Mouse (Mus musculus) regulatory T cell (primary cell): Measurements from ENCODE around the gene AK157302.
"Not testable (repeated sequence)": the region's sequence is repeated elsewhere in the genome, so short reads cannot be mapped to it uniquely, and the experiment has no call there.

Source experiments
- in situ Hi-C: fragments of 300-600 bp; cut with MboI, MseI; formaldehyde crosslinking; loops from one replicate; pipeline ENCODE4 v1.15.1; 2025; ENCODE audit warnings: high pct_unique_total_duplicates

Gene AK157302

DNA sequence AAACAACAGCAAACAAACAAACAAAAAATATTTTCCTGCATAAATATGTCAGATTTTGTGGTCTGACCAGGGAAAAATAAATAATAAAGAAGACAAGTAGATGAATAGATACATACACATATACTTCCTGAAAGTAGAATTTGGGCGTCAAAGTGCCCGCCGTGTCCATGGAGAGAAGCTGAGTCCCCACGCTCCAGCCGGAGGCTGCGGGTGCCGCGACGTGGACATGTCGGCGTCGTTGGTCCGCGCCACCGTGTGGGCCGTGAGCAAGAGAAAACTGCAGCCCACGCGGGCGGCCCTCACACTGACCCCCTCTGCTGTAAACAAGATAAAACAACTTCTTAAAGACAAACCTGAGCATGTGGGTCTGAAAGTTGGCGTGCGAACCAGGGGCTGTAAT is at the start of gene AK157302:
Gene AK157302 (plus strand): TSS at position 144 of the 400 bp plus-strand sequence.
- in situ Hi-C loops = no loop called here

DNA sequence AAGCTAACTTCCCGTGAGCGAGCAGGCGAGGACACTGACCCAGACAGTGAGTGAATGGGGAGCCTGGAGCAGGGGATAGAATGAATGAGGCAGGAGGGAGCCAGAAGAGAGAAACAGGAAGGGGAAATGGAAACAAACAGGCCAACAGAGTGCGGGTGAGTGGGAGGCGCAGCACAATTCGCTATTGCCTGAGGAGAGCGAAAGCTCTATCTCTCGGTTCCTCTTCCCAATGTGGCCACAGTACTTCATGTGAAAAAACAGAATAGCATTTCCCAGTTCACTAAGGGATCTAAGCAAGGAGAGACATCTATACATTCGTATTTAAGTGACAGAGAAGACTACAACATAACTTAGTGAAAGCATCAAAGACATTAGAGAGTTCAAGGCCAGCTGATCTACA is 48.2 kb upstream of the AK157302 start:
- in situ Hi-C loops = loop anchor here (5.0 kb wide), 1 partner anchor 44 kb away; the partner anchor contains the start of gene Zkscan3

DNA sequence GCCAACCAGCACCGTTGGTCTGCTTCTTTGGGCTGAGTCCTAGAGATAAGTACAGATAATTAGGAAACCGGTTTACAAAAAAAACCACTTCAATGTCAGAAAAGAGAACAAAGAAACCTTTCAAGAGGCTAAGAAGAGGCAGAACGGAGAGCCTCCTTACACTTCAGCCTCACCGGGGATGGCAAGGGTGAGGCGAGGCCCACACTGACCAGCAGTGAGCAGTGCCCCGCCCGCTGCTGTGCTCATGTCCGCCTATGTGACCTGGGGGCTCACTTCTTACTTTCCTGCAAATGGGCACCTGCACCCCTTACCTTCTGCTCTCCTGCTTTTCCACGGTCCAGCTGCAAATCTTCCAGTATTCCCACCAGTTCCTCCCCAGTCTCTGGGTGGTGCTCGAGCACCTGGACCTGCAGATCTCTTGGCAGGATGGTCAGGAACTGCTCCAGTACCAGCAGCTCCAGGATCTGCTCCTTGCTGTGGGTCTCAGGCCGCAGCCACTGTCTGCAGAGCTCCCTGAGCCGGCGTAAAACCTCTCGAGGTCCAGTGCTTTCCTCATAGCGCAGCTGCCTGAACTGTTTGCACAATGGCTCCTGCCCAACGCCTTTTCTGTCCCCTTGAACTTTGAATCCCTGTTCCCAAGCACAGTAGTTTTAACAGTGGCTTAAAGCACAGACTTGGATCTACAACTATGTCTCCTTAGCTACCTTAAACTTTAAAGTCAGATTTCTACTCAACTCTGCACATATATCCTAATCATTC is 47.0 kb upstream of the AK157302 start:
- in situ Hi-C loops = loop anchor here (5.0 kb wide), 1 partner anchor 46 kb away; the partner anchor contains the start of gene Zkscan3

DNA sequence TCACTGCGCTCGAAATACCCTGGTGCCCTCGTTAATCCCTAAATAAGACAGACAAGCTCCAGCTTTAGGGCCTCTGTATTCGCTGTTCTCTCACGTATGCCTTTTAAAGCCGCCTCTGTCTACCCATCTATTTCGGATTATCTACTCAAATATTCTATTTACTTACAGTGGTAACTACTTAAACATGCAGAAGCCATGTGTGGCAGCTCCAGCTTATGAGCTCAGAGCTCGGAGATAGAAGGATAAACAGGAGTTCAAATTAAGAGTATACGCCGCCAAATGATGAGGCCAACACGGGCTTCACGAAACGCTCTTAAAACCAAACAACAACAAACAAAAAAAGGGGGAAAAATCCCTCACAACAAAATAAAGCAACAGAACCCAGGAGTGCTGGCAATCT is 42.0 kb upstream of the AK157302 start:
- in situ Hi-C loops = no loop called here

DNA sequence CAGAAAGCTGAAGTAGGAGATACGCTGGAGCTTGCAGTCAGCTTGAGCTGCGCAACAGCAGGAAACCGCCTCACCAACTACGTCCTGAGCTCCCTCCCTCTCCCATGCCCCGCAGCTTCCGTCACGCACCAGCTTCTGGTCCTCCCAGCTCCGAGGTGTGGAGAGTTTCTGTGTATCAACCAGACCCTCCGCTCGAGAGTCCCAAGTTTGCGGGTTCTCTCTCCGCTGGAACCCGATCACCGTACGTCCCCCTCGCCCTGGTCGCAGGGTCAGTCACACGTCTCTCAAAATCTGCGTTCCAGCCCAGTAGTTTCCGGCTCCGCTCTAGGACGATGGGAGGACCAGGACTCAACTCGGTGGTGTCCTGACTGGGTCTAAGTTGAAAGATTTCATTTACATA is 41.6 kb upstream of the AK157302 start, which contains the start of gene Zscan26:
Gene Zscan26 (minus strand): TSS at position 282 of the 400 bp plus-strand sequence.
- in situ Hi-C loops = no loop called here

DNA sequence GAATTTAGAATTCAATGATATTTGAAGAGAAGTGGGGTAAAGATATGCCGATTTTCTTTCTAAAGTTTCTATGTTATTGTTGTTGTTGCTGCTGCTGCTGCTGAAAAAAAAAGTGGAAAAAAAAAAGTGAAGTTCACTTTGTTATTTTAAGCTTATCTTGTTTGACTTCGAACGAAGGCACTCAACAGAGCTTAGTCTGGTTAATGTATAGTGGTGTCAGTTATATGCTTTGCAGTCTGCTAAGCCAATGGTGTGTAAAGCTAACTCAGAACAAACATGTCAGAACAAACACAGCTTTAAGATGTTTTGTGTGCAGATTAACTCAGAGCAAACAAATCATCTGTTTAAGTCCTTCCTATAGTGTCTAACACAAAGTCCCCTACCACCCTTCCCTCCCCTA is 40.9 kb upstream of the AK157302 start:
- in situ Hi-C loops = no loop called here

DNA sequence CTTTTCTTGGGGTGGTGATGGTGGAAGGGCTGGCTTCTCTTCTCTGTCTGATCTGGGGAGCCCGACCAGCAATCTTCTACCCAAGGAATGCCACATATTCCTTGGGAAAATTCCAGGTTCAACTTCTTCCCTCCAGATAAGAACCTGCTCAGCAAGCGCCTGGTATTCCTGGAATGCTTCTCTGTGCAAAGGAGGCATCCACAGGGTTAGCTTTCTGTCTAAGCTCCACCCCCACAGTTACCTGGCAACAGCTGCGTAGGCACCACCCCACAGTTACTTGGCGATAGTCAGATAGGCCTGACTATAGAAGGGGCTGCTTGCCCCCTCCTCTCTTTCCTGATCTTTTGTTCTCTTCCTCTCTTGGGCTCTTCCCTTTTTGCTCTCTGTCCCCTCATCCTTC is 38.7 kb upstream of the AK157302 start:
- in situ Hi-C loops = no loop called here

DNA sequence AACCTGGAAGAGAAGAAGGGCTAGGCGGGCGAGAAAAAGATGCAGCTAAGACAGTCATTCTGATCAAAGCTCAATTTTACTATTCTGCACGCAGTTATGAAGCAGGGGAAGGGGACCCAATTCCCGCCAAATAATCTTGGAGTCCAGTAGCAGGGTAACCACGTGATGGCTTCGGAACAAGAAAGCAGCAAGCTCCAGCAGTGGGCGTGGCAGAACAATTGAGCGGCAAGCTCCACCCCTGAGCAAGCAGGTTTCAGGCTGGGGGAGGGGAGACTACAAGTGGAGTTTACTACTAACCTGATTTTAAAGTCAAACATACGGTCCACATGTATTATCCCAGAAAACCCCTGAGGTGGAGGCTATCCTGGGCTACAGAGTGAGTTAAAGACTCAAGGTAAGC is 32.5 kb upstream of the AK157302 start:
- in situ Hi-C loops = not testable (repeated sequence)

DNA sequence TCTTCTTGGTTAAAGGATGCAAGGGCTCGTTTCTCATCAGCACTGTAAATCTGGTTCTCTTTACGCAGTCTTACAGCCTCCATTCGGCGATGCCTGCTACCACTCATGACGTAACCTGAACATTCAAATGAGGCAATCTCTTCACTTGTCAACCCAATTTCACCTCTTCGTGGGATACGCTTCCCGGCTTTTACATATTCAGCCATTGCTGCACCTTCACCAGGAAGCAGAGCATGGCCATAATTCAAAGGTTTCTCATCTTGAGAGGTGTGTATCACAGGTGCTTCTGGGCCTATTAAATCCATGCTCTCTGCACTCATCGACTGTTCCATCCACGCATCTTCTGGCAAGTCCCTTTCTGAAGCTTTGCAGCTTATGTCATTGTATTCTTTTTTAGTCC is 27.7 kb upstream of the AK157302 start:
- in situ Hi-C loops = no loop called here

DNA sequence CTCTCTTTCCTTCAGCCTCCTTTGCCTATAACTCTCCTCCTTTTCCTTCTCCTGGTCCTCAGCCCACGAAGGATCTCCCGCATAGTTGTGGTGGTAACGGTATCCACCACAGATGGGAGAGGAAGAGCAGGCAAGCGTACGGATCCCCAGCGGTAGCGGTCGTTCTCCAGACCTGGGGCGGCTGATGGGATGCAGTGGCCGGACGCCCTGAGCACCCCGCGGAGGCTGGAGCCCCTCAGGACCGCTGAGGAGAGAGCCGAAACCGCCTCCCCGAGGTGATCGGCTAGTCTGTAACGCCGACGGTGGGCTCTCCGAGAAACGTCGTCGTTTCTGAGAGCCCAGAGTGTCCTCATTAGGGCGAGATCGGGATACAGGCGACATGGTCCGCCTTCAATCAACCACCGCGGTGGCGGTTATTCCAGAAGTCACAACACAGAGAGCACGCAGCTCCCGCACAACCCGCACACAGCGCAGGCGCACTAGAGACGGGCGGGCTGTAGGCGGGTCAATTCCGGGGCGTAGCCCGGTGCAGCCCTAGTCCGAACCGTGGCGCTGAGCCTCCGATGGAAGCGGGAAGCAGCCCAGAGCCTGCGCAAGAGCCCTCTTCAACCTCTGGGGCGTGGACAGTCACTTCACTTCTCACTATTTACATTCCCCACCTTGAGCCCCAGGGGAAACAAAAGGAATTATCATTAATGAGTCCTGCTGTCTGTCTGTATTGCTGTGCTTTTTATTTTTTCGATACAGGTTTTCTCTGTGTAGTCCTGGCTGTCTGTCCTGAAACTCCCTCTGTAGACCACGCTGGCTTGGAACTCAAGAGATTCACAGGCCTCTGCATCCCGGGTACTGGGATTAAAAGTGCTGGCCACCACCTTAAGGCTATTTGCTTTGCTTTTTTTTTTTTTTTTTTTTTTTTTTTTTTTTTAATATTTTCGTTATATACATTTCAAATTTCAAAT is 26.7 kb upstream of the AK157302 start, which contains the start of gene Nkapl:
Gene Nkapl (minus strand): TSS at position 449 of the 959 bp plus-strand sequence.
- in situ Hi-C loops = no loop called here

DNA sequence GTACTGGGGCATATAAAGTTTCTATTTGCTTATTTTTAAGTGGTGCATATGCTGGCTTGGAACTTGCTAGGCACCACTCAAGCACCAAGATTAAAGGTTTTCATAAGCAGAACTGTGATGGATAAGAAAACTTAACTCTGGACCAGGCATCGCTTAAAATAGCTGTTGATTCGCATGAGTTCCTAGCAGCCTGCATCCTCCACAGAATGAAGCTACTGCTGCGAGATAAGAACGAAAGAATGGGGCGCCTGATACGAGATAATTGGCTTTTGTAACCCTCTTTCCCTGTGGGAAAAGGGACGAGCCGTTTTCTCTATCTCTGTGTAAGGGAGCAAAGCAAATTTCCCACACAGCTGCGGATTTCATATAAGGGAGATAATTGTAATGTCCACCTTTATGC is 25.9 kb upstream of the AK157302 start:
- in situ Hi-C loops = no loop called here

DNA sequence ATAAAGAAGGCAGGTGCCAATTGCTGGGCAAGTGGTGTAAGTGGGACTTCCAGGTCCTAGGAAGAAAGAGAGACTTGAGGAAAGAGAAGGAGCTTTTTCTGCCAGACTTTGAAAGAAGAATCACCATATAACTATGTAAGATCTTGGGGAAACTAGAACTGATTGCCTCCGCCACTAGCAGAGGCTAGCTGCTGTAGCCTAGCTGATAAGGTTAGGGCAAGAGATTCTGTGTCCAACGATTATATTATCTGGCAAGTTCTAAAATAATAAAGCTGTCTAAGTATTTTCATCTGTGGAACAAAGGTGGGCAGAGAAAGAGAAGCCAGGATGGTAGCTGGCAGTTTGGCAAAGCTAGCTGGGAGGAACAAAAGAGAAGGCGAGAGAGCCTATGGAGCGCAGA is 22.6 kb upstream of the AK157302 start:
- in situ Hi-C loops = no loop called here

DNA sequence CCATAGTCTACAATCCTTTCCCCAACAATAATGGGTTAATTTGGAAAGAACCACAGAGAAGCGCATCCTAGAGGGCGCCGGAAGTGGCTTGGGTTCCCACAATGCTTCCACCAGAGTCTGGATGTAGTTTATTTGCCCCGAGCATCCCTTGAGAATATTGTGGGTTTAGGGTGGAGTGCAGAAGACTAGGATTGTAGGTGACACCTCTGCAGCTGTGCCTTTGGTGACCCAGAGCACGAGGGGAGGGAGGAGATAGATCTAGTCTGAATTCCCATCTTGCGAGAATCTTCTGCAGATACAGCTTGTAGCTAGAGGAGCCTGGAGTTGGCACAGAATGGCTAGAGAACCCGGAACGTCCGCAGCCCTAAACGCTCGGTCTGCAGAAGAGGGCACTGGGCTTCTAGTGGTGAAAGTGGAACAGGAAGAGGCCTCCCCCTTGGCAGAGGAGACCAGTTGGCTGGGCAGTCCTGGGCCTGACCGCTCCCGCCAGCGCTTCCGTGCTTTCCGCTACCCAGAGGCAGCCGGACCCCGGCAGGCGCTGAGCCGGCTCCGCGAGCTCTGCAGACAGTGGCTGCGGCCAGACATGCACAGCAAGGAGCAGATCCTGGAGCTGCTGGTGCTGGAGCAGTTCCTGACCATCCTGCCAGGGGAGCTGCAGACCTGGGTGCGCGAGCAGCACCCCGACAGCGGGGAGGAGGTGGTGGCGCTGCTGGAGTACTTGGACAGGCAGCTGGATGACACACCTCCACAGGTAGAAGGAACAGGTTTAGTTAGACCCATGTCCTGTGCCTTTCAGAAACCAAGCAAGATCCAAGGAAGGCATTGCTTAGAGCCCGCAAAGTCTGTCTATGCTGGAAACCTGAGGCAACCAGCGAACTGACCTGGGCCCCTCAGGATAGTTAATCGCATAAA is 16.0 kb upstream of the AK157302 start, which contains the start of the genes Zkscan4 and Gm10065:
Gene Zkscan4 (plus strand): TSS at position 149 of the 912 bp plus-strand sequence.
Gene Gm10065 (minus strand): TSS at position 683 of the 912 bp plus-strand sequence.
- in situ Hi-C loops = not testable (repeated sequence)

DNA sequence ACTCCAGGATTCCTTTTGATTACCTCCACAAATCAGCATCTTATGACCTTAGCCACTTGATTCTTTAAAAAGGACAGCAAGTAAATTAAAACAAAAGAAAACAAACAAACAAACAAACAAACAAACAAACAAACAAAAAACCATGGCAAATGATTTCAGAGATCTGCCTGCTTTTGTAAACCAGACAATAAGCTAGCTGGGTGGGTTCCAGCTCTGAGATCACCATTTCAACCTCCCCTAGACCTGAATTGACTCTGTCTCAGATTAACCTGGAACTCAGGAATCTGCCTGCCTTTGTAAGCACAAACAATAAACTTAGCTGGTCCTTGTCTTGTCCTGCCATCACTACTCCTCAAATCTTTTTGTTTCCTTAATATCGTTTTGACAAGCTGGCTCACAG is 8.1 kb upstream of the AK157302 start:
- in situ Hi-C loops = no loop called here

DNA sequence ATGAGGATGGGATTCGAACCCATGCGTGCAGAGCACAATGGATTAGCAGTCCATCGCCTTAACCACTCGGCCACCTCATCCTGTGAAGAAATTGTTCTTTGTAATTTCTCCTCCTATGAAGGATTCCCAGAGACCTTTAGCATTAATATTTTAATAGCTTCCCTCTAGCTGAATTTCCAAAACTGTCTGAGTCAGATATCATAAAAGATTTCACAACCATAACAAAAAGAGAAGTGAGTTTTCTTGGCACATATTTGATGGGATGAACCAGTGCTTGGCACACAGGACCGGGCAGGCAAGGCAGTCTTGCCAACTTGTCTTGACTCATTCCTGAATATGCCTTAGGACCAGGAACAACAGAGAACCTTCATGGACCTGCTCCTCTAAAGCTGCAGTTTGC is 2.2 kb upstream of the AK157302 start:
- in situ Hi-C loops = no loop called here

DNA sequence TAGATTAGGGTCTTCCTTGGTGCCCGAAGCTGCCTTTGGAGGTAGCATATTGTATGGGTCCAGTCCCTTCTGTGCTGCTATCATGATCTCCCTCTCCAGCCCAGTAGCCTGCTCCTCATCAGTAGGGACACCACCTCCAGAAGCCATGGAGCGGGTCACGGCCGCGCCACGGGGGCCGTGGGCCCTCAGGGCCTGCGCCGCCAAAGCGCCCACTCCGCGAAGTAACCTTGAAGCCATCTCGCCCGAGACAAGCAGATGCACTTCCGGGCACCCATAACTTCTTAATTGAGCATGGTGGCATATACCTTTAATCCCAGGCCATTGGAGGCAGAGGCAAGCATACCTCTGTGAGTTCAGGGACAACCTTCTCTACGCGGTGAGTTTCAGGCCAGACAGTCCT is 6.2 kb downstream of the AK157302 start, which contains the start of gene Gm11273:
Gene Gm11273 (minus strand): TSS at position 237 of the 400 bp plus-strand sequence.
- in situ Hi-C loops = not testable (repeated sequence)

DNA sequence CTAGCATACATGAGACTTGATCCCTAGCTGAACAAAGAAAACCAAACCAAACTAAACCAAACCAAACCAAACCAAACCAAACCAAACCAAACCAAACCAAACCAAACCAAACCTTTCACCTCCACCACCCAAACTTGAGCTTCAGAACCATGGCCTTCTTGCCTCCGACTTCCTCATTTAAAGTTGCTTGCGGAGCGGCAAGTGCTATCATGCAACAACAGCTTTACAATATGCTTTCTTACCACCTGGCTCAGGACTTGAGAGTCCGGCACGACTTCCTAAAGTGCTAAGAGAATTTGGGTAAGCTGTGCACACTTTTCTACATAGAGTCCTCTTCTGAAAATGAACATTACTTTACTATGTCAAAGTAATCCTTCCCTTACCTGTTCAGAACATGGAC is 7.3 kb downstream of the AK157302 start:
- in situ Hi-C loops = no loop called here

DNA sequence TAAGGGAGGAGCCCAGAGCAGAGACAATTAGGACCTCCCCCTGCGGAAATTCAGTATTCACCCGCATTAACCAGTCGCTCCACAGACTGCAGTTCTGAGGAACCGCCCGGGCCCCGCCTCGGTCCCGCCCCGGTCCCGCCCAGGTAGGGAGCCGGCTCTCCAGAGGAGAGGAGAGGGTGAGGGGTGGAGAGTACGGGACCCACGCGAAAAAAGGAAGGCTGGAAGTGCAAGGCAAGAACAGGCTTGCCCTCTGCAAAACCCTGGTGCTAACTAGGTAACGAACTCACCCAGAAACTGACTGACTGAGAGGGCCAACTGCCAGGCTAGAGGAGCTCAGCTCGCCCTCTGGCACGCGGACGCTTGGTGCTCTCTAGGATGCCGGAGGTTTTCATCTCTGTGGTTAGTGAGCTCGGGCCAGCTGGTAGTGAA is 11.2 kb downstream of the AK157302 start:
- in situ Hi-C loops = no loop called here

DNA sequence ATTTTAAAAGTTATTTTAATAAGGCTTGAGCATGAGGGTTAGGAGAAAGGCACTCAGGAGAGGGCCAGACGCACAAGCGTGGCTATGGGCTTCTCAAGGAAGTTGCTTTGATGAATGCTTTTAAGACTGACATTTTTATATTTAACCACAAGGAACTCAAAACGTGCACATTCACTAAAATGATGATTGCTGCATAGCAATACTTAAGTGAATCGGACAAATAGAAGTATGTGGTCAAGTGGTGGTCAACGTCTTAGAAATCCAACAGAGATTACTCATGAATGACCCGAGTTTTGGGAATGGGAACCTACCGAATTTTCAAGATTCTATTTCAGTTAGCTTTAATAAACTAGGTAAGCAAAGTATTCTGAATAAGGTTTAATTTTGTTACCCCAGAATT is 35.1 kb downstream of the AK157302 start:
- in situ Hi-C loops = no loop called here

DNA sequence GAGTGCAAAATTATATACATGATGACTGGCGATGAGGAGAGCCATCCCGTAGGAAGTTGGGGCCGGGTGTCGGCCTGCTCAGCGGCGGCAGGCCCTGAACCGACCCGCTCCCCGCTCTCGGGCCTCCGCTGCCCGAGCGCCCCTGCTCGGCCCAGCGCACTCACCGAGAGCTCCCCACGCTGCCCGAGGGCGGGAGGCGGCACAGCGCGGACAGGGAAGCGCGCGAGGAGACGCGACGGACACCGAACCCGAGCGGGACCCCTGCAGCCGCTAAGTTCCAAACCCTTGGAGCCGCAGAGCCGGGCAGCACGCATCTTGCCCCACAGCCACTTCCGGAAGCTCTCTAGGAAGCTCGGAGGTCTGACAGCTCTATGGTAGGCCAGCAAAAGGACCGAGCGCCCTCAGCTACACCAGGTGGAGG is 35.8 kb downstream of the AK157302 start, which contains the start of gene Zkscan8:
Gene Zkscan8 (minus strand): TSS at position 340 of the 421 bp plus-strand sequence.
- in situ Hi-C loops = no loop called here

DNA sequence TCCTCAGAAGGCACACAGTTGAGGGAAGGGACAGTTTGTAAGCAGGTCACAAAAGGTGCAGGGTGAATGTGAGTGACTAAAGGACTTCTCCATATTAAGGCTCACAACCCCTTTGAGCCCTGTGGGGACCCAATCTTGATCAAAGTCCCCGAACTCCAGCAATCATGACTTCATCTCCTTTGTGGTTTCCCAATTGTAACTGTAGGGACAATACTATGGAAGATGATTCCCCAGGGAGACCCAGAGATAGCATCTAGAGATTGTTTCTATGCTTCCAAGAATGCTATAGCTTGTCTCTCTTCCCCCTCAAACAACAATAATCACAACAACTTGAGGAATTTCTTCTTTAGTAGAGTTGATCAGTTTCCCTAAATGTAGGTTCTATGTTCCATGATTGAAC is 47.7 kb downstream of the AK157302 start, which contains the start of gene Olfr1366:
Gene Olfr1366 (minus strand): TSS at position 101 of the 400 bp plus-strand sequence.
- in situ Hi-C loops = no loop called here
